Mouse (Mus musculus): ENCODE measurements around the gene Egflam. TPM values are rescaled to one million over a fixed set of nuclear protein-coding genes. Genes with fewer than 3 reads are reported as not detected.

Egflam gene
- total RNA-seq, 2 experiments from 2014 or later = 8.5 to 9.2 TPM

- no peak for DNase-seq
- intact Hi-C loops (cut with DNase I) = no loop called here
Observed at GRCm38 (mm10) chr15:7299892-7300291, 98.3 kb downstream of the Egflam start.

DNA sequence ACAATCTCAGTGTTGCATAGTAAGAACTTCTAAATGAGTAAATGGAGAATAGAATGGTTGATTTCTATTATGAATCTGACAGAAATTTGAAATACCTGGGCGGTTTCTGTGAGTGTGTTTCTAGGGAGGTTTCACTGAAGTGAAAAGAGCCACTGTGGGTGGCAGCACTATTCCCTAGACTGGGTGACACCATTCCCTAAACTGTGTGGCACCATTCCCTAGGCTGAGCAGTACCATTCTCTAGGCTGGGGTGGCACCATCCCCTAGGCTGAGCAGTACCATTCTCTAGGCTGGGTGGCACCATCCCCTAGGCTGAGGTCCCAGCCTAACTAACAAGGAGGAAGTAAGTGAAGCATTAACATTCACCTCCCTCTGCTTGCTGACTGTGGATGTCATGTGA, 103.0 kb downstream of the Egflam start:
- intact Hi-C loops (cut with DNase I) = no loop called here
- DNase-seq = no peak

GRCm38 (mm10) chr15:7292854-7293253, 105.3 kb downstream of the Egflam start:
- DNase-seq = no peak
- intact Hi-C loops (cut with DNase I) = no loop called here

GRCm38 (mm10) chr15:7290003-7290402, 108.2 kb downstream of the Egflam start:
- no peak for DNase-seq
- intact Hi-C loops (cut with DNase I) = no loop called here

DNA sequence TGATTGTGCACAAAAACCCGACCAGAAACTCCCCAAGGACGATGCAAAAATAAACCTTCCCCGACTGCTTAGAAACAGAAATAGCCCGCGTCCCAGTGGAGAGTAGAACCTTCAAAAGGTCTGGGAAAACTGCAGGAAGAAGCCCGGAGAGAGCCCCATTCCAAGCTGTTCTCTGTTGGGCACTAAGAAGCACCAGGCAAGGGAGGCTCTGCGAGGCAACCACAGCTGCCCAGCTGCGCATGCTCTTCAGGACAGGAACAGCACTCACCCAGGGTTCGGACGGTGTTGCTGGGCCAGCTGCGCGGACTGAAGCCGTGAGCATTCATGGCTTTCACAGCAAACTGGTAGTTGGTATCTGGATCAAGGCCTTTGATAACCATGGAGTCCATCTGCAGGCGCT, 108.7 kb downstream of the Egflam start:
- peak; percentile 4 to 6 for DNase-seq
- intact Hi-C loops (cut with DNase I) = no loop called here

DNA sequence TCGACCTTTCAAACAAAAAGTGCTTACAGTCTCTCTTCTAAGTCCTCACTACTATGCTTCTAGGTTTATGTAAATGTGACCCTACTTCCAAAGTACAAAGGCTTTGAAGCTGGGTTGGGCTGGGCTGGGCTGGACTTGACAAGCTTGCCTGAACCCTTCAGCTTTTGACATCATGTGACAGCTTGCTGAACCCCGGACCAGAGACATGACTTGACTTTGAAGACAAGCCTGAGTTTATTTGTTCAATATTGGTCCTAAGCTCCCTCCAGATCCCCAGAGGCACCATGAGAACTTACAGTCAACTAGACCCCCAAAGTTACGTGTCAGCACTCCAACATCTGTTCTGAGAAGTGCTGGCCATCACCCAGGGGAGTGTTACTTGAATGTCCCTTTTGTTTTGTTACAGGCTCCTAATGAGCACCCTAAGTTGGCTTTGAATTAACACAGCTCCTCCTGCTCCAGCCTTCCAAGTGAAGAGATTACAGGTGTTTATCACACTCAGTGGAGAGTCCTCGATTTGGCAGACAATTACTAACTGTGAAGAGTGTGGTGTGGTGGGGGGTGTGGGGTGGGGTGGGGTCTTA, 109.3 kb downstream of the Egflam start:
- peak in 1 of 2 experiments; percentile 15 for DNase-seq
- intact Hi-C loops (cut with DNase I) = no loop called here

DNA sequence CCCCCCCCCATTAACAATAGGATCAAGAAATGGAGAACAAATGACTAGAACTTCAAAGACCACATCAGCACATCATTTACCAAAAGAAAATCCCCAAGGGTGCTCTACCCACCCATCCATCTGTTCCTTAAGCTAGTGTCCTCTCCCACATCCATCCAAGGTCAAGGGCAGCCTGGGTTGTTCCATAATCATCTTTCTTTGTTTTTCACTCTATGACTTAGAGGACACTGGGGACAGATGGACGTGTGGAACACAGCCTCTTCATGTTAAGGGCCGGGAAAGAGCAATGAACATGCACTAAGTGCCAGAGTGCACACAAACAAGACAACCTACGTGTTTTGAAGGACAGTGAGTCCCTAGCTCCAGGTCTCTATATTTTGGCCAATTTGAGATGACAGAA, 110.3 kb downstream of the Egflam start:
- no peak for DNase-seq
- intact Hi-C loops (cut with DNase I) = no loop called here

DNA sequence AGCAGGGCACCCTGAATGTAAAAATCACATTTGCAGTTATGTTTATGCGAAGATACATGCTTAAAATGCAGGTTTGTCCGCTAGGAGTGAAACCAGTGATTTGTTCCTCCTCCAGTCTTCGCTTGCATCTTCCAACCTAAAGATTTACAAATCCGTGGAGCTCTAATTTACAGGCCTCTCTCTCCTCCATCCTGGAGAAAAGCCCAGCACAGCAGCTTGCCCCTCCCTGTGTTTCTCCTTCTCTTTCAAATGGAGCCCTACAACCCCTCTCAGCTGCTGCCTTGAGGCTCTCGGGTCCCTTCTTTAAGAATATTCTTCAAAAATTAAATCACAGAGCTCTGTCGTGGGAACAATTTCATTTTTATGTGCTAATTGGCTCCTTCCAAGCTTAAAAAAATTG, 116.6 kb downstream of the Egflam start:
- no peak for DNase-seq
- intact Hi-C loops (cut with DNase I) = no loop called here

DNA sequence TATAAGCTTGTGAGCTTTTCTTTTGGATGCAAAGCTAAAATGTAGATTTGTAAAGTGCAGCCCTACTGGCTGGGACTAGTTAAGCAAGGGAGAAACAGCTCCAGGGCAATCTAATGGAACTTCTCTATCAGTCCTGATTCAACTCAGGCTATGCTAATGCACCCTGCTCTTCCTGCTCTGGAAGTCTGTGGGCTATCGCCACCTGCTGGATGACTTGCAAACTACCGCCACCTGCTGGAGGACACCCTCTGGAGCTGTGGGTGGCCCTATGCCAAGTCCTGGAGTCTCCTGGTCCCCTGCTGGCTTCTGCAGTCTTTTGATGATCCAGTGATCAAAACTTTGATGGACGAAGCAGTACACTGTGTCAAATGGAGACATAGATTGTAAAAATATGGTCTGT, 134.4 kb downstream of the Egflam start:
- peak; percentile 79 to 82 for DNase-seq
- intact Hi-C loops (cut with DNase I) = loop anchor here (1.0 to 5.0 kb wide), 2 partner anchors 178 to 355 kb away; no protein-coding TSS in a partner anchor

GRCm38 (mm10) chr15:7263339-7263738, 134.9 kb downstream of the Egflam start:
- intact Hi-C loops (cut with DNase I) = loop anchor here (5.0 kb wide), 1 partner anchor 179 kb away; no protein-coding TSS in a partner anchor

GRCm38 (mm10) chr15:7261371-7261770, 136.8 kb downstream of the Egflam start:
- intact Hi-C loops (cut with DNase I) = loop anchor here (5.0 kb wide), 1 partner anchor 181 kb away; no protein-coding TSS in a partner anchor
- no peak for DNase-seq

More at GRCm38 (mm10) chr15:7263339-7263738, 134.9 kb downstream of the Egflam start:
- DNase-seq = no peak

DNA sequence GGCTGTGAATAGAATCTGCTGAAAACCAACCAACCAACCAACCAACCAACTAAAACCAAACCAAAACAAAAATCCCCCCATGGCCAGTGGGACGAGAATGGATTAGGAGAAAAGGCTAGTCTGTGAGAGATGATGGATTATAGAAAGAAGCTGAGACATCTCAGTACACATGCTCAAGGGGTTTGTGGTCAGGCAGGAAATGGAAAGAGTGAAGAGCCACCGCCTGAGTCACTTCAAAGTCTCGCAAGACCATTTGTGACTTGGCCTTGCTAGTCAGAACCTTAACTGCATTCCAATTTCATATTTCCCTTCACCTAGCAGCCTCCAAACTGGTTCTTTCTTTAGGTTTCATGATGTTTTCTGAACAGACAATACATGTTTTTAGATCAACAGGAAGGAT, 141.6 kb downstream of the Egflam start:
- intact Hi-C loops (cut with DNase I) = no loop called here
- DNase-seq = no peak

GRCm38 (mm10) chr15:7253326-7253725, 144.9 kb downstream of the Egflam start:
- intact Hi-C loops (cut with DNase I) = no loop called here
- DNase-seq = no peak

GRCm38 (mm10) chr15:7252106-7252636, 146.0 kb downstream of the Egflam start:
- intact Hi-C loops (cut with DNase I) = no loop called here
- no peak for DNase-seq

- intact Hi-C loops (cut with DNase I) = no loop called here
Observed at GRCm38 (mm10) chr15:7251042-7251441, 147.2 kb downstream of the Egflam start.

GRCm38 (mm10) chr15:7249216-7249615, 149.0 kb downstream of the Egflam start:
- no peak for DNase-seq
- intact Hi-C loops (cut with DNase I) = no loop called here

More at GRCm38 (mm10) chr15:7251042-7251441, 147.2 kb downstream of the Egflam start:
- no peak for DNase-seq

DNA sequence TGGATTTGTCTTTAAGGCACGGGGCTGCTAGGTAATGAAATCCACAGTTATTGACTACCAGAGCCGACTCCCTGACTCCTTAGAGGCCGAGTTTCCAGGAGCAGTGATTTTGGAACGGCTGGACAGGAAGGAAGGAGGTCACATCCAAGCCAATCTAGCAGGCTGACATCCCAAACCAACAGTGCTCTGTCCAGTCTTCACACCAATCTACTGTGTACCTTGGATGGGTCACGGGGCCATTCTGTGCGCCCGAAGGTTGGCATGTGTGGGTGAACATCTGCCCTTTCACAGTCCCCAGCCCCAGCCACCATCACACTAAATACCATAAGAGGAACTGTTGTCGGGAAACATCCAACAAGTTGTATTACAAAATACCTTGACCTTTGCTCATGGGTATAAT, 150.9 kb downstream of the Egflam start:
- DNase-seq = no peak
- intact Hi-C loops (cut with DNase I) = no loop called here

GRCm38 (mm10) chr15:7242161-7242850, 155.9 kb downstream of the Egflam start:
- no peak for DNase-seq
- intact Hi-C loops (cut with DNase I) = no loop called here

DNA sequence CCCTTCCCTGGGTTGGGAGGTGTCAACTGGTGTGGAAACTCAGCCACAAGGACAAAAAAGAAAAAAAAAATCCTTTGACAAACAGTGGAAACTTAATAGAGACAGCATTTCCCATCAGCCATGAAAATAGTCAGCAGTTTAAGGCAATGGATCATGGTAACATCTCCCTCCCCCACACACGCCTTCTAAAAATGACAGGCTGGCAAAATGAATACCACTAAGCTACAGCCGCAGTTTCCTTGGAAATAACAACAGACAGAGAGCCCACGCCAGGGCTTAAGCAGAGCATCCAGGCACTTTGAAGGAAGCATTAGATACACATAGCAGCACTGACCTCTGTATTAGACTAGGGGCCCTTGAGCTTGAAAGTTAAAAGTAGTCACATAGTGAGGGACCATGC, 157.2 kb downstream of the Egflam start:
- intact Hi-C loops (cut with DNase I) = no loop called here
- no peak for DNase-seq

DNA sequence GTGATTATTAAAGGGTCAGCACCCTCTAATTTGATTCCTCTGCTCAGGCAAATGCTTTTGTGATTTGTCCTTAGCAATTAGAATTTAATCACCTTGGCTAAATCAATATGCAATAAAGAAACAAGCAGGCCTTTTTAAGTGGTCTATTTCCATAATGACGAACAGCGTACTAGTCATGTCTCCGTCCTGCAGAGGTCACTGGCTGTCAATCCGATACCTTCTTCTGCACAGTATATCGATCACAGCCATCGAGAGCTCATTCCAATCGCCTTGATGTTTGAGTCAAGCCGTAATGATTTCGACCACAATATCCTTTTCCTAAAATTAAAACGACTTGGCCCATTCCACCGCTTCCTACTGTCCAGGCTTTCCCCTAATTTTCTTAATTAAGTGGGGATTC, 158.3 kb downstream of the Egflam start:
- DNase-seq = no peak
- intact Hi-C loops (cut with DNase I) = no loop called here

DNA sequence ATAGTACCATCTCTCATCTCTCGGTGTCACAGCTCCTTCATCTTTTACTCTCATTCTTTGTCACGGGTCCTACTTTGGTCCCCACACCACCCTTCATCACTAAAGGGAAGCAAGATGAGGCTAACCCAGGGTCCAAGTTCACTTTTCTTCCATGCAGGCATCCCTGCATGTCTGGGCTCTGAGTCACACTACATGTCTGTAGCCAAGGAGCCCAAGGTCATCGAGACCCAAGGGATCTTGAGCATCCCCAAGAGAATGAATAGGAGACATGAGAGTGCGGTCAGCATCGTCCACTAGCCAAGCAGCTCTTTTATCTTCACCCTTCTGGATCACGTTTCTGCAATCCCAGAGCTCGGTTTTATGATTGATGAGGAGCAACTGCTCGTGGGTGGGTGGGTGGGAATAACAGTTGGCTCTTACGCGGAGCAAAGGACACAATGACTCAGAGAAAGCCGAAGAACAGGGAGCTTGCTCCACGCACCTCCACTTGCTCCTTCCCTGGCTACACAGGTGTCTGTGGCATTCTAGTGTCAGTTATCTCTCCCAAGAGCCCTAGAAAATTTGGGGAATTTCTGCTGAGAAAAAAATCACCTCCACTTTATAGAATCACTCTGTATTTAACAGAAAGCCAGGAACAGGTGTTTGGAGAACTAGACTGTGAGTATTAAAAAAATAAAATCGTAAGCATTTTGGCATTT, 164.7 kb downstream of the Egflam start:
- no peak for DNase-seq
- intact Hi-C loops (cut with DNase I) = no loop called here
